Mouse (Mus musculus): ENCODE results near the gene Fam166b. TPM values are rescaled to one million over a fixed set of nuclear protein-coding genes. Genes with fewer than 3 reads are reported as not detected.

Gene Fam166b
- polyA plus RNA-seq, 1 experiment from 2014 or later: 1.4 TPM

DNA sequence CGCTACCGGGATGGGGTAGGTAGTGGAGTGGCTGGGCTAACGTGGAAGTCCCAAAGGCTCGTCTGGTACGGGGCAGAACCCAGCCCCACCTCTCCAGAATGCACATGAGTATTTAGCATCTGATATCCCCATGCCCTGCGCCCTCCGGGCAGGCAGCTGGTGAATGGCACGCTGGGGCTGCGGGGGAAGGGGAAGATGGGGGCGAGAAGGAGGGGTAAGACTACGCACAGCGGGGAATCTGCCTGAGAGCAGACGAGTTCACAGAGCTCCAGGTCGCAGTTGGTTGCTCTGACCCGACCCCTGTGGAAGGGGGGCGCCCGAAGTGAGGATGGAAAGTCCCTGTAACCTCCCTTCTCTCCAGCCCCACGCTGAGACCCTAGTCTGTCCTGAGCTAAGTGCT, 24.5 kb upstream of the Fam166b start:
- H3K27me3 ChIP-seq: peaks cover 37% of the 10 kb centered on the region
- no peak for ATAC-seq (ENCODE audit: low FRiP score)
- H3K9me3 ChIP-seq: no peaks in the 10 kb centered on the region
- H3K4me3 ChIP-seq: peak overlapping the region; percentile 10; the same call in 1 of the 2 replicates
- peaks cover 25% of the 10 kb centered on the region for H3K4me1 ChIP-seq (replicated peaks)
- peak overlapping the region; percentile 36; the same call in 1 of the 2 replicates for H3K9ac ChIP-seq
- peak overlapping the region; percentile 44 for H3K4me2 ChIP-seq
- no peak overlapping the region for H3K27ac ChIP-seq
- WGBS: under 1% methylated on average over 18 of the region's 18 CpGs
- peaks cover 3% of the 10 kb centered on the region for H3K36me3 ChIP-seq

DNA sequence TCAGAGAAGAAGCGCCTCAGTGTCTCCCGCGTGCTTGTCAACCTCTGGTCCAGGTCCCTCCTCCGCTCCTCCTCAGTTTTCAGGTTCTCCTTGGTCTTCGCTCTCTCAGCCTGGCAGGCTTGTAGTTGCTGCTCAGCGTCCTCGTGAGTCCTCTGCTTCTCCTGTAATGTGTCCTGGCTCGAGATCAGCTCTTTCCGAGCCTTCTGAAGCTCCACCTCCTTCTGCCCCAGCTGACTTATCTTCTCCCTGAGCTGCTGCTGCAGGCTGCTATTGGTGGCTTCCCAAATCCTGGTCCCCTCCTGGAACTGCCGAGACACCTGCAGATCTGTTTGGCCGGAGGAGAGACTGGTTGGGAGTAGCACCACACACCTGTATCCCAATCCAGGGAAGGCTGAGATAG, 23.4 kb upstream of the Fam166b start:
- Histone ChIP-seq H3K4me1 (replicated peaks) (peaks cover 25% of the 10 kb centered on the region), H3K36me3 (peaks cover 14% of the 10 kb centered on the region), H3K4me2 (no peak overlapping the region), H3K9me3 (no peaks in the 10 kb centered on the region), H3K27me3 (peaks cover 37% of the 10 kb centered on the region), H3K9ac (no peak overlapping the region), H3K27ac (no peak overlapping the region), H3K4me3 (no peak overlapping the region)
- 67% methylated on average over 11 of the region's 11 CpGs for WGBS
- ATAC-seq (ENCODE audit: low FRiP score): no peak

DNA sequence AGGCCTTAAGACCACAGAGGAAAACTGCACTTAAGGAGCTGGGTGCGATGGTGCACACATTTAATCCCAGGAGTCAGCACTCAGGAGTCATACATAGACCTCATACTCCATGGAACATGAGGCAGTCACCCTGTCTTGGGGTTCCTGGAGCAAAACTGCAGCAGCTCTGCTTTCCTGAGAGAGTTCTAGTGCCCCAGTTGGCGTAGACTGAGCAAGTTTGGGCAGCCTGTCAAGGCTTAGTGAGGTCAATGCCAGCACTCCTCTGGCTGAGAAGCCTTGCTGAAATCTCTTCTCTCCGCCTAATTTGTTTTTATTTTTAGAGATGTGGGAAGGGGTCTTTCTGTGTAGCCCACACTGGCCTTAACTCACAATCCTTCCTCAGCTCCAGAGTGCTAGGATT, 19.6 kb upstream of the Fam166b start:
- Histone ChIP-seq H3K4me3 (no peak overlapping the region), H3K9me3 (no peaks in the 10 kb centered on the region), H3K27ac (no peak overlapping the region), H3K4me1 (replicated peaks) (peaks cover 24% of the 10 kb centered on the region), H3K4me2 (no peak overlapping the region), H3K27me3 (peaks cover 16% of the 10 kb centered on the region), H3K36me3 (peaks cover 41% of the 10 kb centered on the region), H3K9ac (no peak overlapping the region)
- ATAC-seq (ENCODE audit: low FRiP score): no peak
- 92% methylated on average over 3 of the region's 3 CpGs for WGBS

DNA sequence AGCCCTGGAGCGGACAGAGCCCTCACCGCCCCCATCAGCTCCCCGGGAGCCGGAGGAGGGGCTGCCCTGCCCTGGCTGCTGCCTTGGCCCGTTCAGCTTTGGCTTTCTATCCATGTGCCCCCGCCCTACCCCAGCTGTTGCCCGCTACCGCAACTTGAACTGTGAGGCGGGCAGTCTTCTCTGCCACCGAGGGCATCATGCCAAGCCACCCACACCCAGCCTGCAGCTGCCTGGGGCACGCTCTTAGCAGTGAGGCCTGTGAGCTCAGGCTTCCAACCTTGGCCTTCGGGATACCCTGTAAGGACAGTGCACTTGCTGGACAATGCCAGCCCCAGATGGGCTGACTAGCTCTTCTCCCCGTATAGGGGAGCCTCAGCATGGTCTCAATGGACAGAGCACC, 18.3 kb upstream of the Fam166b start:
- peaks cover 3% of the 10 kb centered on the region for H3K27me3 ChIP-seq
- H3K9me3 ChIP-seq: no peaks in the 10 kb centered on the region
- no peak overlapping the region for H3K27ac ChIP-seq
- H3K4me2 ChIP-seq: no peak overlapping the region
- ATAC-seq (ENCODE audit: low FRiP score): no peak
- 82% methylated on average over 13 of the region's 13 CpGs for WGBS
- peaks cover 17% of the 10 kb centered on the region for H3K4me1 ChIP-seq (replicated peaks)
- H3K9ac ChIP-seq: no peak overlapping the region
- peaks cover 41% of the 10 kb centered on the region for H3K36me3 ChIP-seq
- H3K4me3 ChIP-seq: no peak overlapping the region

DNA sequence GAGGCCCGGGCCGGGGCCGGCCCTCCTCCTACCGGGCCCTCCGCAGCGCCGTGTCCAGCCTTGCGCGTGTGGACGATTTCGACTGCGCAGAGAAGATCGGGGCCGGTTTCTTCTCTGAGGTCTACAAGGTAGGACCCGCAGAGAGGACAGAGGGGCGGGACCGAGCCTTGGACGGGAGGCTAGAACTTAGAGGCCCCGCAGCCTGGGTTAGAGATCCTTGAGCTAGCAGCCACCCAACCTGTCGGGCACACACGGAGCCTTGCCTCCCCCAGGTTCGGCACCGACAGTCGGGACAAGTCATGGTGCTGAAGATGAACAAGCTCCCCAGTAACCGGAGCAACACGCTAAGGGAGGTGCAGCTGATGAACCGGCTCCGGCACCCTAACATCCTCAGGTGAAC, 14.6 kb upstream of the Fam166b start:
- ATAC-seq (ENCODE audit: low FRiP score): peak; percentile 8; the same call in 1 of the 2 replicates
- Histone ChIP-seq H3K9ac (peak overlapping the region; percentile 99), H3K27me3 (no peaks in the 10 kb centered on the region), H3K4me2 (peak overlapping the region; percentile 97), H3K36me3 (peaks cover 39% of the 10 kb centered on the region), H3K4me1 (replicated peaks) (peaks cover 17% of the 10 kb centered on the region), H3K27ac (peak overlapping the region; percentile 97), H3K4me3 (peak overlapping the region; percentile 99), H3K9me3 (no peaks in the 10 kb centered on the region)
- WGBS: under 1% methylated on average over 25 of the region's 28 CpGs

DNA sequence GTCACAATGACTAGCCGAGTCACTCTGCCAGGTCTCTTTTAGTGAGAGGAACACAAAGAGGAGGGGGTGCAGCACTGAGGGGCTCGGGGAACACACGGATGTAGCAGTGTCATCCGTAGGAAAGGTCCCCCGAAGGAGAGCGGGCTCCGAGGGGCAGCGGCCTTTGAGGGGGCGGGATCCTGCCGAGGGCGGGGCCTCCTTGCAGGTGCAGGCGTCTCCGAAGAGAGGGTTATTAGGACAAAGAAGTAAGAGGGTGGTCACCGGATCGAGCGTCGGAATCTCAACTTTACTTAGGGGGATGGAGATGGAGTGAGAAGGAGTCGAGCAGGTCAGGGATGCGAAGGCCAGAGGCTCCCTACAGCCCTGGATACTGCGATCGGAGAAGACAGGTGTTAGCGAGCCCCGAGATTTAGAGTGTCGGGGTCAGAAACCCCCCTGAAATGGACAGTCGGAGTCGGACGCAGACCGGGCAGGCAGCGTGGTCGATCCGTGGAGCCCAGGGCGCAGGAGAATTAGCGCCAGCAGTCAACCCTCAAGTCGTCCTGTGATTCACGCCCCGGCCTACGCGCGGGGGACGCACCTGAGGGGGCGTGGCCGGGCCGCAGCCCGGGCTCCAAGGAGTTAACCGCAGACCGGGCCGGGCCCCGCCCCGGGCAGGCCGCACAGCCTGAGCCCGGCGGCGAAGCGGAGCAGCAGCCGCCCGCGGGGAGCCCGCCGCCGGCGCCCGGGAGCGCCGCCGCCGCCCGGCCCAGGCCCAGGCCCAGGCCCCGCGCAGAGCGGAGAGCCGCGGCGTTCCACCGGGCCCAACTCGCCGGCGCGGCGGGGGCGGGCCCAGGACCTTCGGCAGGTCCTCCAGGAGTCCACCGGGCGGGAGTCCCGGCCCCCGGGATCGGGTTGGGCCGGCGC, 13.8 kb upstream of the Fam166b start:
- H3K27ac ChIP-seq: peak overlapping the region; percentile 97
- no peaks in the 10 kb centered on the region for H3K27me3 ChIP-seq
- no peaks in the 10 kb centered on the region for H3K9me3 ChIP-seq
- peaks cover 31% of the 10 kb centered on the region for H3K36me3 ChIP-seq
- peaks cover 17% of the 10 kb centered on the region for H3K4me1 ChIP-seq (replicated peaks)
- peak overlapping the region; percentile 97 for H3K4me2 ChIP-seq
- H3K4me3 ChIP-seq: peak overlapping the region; percentile 99
- ATAC-seq (ENCODE audit: low FRiP score): peak; percentile 76
- H3K9ac ChIP-seq: peak overlapping the region; percentile 99
- WGBS: under 1% methylated on average over 77 of the region's 88 CpGs

DNA sequence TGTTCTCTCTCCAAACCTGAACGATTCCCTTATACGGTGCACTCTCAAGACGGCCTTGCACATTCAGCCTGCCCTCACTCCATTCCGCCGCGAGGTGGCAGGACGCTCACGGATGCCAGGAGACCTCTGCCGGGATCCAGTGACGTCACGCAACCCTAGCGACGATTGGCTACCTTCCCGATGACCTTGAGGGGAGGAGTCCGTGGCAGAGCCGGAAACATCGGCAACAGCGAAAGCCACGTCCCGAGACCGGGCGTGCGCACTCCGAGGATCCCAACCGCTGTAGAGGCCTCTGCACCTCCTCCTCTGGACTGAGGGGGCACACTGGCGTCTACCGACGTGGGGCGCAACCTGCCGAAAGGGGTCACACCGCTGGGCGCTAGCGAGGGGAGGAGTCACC, 13.1 kb upstream of the Fam166b start:
- peaks cover 24% of the 10 kb centered on the region for H3K36me3 ChIP-seq
- no peaks in the 10 kb centered on the region for H3K9me3 ChIP-seq
- WGBS: under 1% methylated on average over 33 of the region's 33 CpGs
- H3K4me2 ChIP-seq: peak overlapping the region; percentile 97
- H3K27ac ChIP-seq: peak overlapping the region; percentile 97
- H3K27me3 ChIP-seq: no peaks in the 10 kb centered on the region
- peak overlapping the region; percentile 99 for H3K9ac ChIP-seq
- peak overlapping the region; percentile 99 for H3K4me3 ChIP-seq
- H3K4me1 ChIP-seq (replicated peaks): peaks cover 17% of the 10 kb centered on the region
- peak; percentile 96 for ATAC-seq (ENCODE audit: low FRiP score)

DNA sequence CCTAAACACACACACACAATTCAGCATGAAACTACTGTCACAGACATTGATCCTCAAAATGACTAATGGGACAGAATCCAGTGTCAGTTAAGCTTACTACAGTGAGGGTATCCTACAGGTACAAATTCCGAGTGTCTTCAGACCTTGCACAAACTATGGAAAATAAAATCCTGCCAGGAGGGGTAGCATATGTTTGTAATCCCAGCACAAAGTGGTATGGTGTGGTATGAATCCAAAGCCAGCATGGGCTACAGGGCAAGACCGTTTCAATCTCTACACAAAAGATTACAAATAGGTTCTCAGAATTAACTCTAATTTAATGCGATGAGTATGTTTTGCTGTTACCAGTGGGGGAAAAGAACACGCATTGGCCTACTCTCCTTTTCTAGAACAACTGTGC, 12.7 kb upstream of the Fam166b start, which contains the start of gene Tesk1:
Gene Tesk1 (plus strand): TSS at position 301 of the 400 bp plus-strand sequence.
- Histone ChIP-seq H3K4me3 (peak within 1 kb of the TSS; percentile 99), H3K36me3 (peaks cover 20% of the 10 kb centered on the region), H3K4me1 (replicated peaks) (peaks cover 17% of the 10 kb centered on the region), H3K4me2 (peak within 1 kb of the TSS; percentile 97), H3K9ac (peak within 1 kb of the TSS; percentile 99), H3K27me3 (no peaks in the 10 kb centered on the region), H3K9me3 (no peaks in the 10 kb centered on the region), H3K27ac (peak within 1 kb of the TSS; percentile 97)
- 29% methylated on average over 4 of the region's 4 CpGs for WGBS
- peak; percentile 1; the same call in 1 of the 2 replicates for ATAC-seq (ENCODE audit: low FRiP score)

DNA sequence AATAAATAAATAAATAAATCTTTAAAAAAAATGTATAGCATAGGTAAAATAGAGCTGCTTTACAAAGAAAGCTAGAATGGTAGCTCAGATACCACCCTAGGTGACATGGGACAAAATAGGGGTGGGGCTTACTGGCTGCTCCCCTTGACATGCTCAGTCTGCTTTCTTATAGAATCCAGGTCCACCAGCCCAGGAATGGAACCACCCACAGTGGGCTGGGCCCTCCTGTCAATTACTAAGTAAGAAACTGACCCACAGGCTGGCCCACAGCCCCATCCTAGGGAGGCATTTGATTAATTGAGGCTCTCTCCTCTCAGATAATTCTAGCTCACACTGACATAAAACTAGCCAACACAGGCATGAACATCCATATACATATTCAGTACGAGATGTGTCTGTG, 3.9 kb upstream of the Fam166b start:
- H3K9me3 ChIP-seq: no peaks in the 10 kb centered on the region
- H3K4me2 ChIP-seq: no peak overlapping the region
- no peak overlapping the region for H3K27ac ChIP-seq
- H3K4me1 ChIP-seq (replicated peaks): peaks cover 13% of the 10 kb centered on the region
- H3K4me3 ChIP-seq: no peak overlapping the region
- no peaks in the 10 kb centered on the region for H3K36me3 ChIP-seq
- H3K27me3 ChIP-seq: peaks cover 9% of the 10 kb centered on the region; the same call in 1 of the 2 replicates
- WGBS: 94% methylated on average over 1 of the region's 1 CpGs
- no peak for ATAC-seq (ENCODE audit: low FRiP score)
- no peak overlapping the region for H3K9ac ChIP-seq

DNA sequence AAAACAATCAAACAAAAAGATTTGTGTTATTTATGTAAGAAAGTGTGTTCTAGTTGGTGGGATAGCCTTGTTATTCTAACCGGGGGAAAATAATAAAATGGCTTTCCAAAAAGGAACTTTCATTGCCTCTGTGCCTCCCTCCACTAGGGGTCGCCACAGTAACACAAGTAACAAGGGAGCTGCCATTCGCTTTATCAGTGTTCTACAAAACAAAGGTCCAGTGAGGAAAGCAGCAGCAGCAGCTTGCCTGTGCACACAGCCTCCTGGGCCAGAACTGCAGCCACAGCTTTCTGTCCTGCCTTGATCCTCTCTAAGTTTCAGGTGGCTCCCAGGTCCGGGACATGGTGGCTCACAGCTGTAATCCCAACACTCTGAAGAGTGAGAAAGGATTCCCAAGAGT, 2.8 kb upstream of the Fam166b start:
- WGBS: 3% methylated on average over 4 of the region's 4 CpGs

DNA sequence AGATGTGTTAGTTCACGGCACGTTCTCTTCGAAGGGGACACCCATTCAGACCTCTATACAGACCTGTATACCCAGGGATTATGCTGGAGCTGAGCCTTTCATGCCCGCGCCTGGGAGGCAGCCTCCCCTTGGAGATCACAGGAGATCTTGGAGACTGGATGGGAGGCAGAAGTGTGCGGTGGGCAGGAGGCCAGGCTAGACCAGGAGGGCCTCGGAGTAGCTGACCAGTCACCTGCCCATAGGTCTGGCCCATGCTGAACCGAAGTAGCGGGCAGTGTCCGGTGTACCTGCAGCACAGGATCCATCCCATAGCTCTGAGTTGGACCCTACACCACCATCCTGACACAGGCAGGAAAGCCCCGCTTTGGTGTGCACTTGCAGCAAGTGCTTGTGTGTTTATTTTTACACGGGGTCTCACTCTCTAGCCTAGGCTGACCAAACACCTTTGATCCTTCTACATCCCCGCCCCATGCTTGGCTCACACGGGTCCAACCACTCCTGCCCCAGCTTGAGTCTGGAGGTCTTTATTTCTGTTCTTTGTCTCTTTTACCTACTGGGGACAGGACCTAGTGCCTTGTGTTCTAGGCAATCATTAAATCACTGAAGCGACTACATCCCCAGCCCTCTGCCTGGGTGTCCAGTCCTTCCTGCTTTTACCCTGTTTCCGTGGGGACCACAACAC, 613 bp downstream of the Fam166b start:
- H3K9ac ChIP-seq: peak overlapping the region; percentile 29; the same call in 1 of the 2 replicates
- no peaks in the 10 kb centered on the region for H3K9me3 ChIP-seq
- H3K36me3 ChIP-seq: peaks cover 43% of the 10 kb centered on the region
- H3K4me2 ChIP-seq: no peak overlapping the region
- 25% methylated on average over 16 of the region's 16 CpGs for WGBS
- H3K27me3 ChIP-seq: peaks cover 50% of the 10 kb centered on the region
- H3K4me3 ChIP-seq: no peak overlapping the region
- peak overlapping the region; percentile 60 for H3K27ac ChIP-seq
- no peak for ATAC-seq (ENCODE audit: low FRiP score)
- peaks cover 26% of the 10 kb centered on the region for H3K4me1 ChIP-seq (replicated peaks)

More for the DNA sequence above, 2.8 kb upstream of the Fam166b start:
- Histone ChIP-seq H3K27me3 (peaks cover 16% of the 10 kb centered on the region), H3K36me3 (peaks cover 9% of the 10 kb centered on the region), H3K9me3 (no peaks in the 10 kb centered on the region), H3K4me3 (no peak overlapping the region), H3K27ac (peak overlapping the region; percentile 88), H3K9ac (no peak overlapping the region), H3K4me2 (no peak overlapping the region), H3K4me1 (replicated peaks) (peaks cover 22% of the 10 kb centered on the region)
- ATAC-seq (ENCODE audit: low FRiP score): no peak

DNA sequence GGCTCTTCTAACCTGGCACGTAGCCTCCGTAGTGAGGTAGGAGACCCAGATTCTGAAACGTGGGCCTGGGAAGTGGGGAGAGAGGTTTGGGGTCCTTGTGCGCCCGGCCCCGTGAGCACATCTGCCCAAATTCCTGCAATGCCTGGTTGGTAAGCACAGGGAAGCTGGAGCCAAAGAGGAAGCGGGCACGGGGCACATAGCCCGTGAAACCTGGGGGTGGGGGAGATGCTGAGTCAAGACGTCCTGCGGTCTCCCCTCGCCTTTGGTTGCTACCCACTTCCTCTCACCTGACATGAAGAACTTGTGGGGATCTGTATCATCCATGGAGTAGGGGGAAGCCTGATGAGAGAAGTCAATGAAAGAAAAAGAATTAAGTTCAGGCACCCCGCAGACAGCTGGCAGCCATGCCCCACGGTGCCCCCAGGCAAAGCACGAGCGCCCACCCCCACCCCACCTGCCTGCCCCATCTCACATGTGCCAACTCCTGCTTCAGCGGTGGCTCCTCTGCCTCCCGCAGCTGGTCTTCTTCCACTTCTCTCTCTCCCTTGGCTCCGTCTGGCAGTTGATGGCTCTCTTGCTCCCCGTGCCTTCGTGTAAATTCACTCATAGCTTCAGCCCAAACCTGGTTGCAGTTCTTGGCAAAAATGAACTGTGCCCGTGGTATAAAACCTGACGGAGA, 1.3 kb downstream of the Fam166b start:
- Histone ChIP-seq H3K4me1 (replicated peaks) (peaks cover 26% of the 10 kb centered on the region), H3K4me2 (no peak overlapping the region), H3K9ac (0 out of 2 replicates have a peak overlapping the region, but pooled peaks have one; percentile 21), H3K36me3 (peaks cover 49% of the 10 kb centered on the region), H3K9me3 (no peaks in the 10 kb centered on the region), H3K27ac (no peak overlapping the region), H3K4me3 (no peak overlapping the region; the same call in 1 of the 2 replicates), H3K27me3 (peaks cover 57% of the 10 kb centered on the region)
- 26% methylated on average over 23 of the region's 23 CpGs for WGBS
- ATAC-seq (ENCODE audit: low FRiP score): no peak
